Mouse (Mus musculus) frontal cortex, postnatal 36 days (tissue): Measurements from ENCODE around the gene Saysd1.

Experiments
- DNase-seq, 2 experiments: peaks; one replicate each; pipeline ENCODE4 v3.0.0; 2022; ENCODE audit warnings: low spot score in 2 of 2

Saysd1 gene

DNA sequence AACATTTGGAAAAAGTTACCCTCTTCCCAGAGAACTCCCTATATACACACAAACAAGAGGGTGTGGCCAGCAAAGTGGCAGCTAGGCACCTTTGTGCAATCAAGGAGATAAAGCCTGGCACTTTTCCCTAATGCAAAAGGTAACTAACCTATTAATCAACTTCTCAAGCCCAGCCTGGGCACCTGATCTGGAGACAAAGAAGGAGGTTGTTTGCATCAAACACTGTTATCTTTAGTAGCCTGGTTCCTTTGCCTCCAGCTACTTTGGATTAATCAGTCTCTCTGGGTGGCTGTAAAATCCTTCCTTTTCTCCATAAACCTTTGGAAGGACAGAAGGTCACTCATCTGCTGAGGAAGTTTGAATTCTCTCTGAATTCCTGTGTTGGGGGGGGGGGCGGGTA, 27.4 kb downstream of the Saysd1 start:
- DNase-seq: no peak

DNA sequence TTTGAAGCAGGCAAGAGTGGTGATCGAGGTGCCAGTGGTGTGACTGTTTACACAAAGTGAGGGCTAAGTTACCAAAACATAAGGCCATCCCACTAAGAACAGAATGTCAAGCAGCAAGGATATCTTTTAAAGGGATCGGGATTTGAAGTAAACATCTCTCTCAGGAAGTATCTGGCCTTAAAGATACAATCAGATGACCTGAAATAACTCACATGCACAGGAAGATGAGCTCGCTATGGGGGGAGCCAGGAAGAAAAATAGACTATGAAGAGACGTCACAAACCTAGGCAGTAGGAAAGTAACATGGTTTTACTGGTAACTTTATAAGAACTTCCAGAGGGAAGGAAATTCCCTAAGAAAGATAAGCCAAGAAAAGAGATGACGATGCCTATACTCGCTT, 32.1 kb downstream of the Saysd1 start:
- no peak for DNase-seq

DNA sequence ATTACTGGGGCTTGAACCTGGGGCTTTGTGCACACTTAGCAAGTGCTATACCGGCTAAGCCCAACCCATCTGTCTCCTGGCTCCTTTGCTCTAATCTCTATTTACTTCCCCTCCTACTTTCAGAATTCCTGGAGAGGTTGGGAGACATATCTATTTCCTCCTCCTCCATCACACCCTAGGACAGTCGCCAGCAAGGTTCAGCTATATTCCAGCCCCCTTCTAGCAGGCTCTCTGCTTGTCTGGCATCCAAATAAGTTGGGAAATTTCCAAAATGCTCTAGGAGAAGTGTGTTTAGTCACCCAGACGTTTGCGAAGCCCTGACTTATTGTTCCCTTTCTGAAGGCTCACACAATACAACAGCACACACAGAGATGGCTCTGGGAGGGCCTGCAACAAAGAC, 35.1 kb downstream of the Saysd1 start:
- DNase-seq: peak in 1 of 2 experiments; percentile 15

DNA sequence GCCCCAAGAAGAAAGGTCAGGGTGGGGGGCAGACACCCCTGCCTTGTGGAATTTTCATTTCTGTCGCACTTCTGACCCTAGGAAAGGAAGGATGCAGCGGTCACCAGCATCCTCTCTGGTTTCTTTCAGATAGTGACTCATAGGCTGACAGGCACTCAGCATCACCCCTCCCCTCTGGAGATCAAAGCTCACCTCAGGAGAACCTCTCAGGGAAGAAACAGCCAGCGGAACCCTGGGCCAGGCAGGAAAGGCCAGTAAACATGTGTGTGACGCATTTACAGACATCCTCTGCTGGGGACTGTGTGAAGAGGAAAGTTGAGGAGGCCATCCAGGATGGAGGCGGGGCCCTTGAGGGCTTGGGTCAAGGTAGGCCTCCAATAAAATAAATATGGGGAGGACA, 40.3 kb downstream of the Saysd1 start:
- DNase-seq: no peak

DNA sequence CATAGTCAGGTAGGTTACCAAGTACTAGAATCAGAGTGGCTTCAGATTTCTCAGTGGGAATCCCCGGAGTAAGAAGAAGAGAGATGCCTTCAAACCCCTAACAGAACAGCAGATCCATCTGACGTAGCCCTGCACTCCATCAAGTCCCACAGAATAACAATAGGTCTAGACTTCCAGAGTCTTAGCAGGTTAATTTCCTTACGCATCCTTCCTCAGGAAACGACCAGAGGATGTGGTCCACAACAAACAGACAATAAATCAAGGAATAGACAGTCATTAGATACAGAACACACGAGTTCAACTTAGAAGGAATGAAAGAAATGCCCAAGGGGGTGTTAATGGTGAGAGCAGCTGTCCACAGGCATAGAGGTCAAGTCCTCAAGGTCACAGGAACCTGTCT, 43.4 kb downstream of the Saysd1 start:
- DNase-seq: no peak

DNA sequence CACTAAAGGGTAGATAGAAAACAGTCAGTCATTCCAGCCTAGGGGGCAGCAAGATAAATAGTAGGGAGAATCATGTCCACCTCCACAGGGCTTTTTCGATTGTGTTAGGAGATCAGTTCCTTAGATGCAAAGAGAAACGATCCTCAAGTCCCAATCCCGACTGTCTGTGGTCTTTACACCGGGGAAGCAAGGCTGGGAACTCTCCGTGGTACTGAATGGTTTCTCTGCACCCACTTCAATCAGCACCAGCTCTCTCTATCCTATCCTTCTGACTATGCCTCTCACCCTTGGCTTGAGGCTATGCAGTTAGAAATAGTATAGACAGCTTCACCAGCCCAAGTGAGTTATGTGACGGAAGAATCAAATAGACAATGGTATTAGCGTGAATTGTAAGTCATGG, 44.8 kb downstream of the Saysd1 start:
- no peak for DNase-seq

DNA sequence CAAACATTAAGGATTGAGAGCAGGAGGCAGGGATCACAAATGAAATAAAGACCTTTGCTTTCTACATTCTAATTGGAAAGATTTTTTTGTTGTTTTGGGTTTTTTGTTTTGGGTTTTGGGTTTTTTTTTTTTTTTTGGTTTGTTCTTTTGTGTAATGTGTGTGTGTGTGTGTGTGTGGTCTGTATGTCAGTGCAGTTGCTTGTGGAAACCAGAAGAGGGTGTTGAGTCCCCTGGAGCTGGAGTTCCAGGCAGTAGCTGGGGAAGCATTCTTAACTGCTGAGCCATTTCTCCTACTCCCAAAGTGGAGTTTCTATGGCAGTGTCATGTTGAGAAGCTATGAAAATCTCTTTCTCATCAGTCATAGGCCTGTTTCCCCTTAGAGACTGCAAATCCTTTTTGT, 54.0 kb downstream of the Saysd1 start:
- no peak for DNase-seq

DNA sequence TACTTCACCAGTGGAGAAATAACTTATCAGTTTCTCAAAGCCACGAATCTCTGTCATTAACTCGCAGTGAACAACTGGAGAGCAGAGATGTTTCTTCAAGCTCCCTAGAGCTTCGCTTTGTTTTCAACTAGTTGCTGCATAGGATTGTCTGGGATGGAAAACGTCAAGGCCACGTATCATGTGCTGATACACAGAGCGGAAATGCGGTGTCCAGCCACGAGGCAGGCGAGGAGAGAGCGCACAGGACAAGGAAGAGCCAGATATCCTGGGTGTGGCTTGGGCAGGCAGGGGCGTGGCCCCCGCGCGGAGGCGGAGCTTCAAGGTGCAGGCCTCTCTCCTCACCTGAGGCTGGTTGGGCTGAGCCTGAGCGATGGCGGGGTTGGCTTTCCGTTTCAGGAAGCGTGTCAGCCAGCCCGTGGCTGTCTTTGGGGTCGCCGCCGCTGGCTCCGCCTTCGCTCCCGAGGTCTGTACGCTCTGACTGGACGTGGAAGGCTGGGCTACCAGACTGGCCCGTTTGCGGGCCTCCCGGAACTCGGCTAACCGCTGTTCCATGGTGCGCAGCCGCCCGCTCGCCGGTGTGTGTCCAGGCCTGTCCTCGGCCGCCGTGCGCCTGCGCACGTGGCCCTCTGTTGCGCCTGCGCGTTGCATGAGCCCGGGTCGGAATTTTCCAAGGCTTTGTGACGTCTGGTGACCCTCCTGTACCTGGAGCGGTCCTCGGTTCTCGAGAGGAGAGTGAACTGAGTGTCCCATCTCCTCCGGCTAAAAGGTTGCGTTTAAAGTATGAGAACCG, 55.6 kb downstream of the Saysd1 start:
- DNase-seq: peak; percentile 94

DNA sequence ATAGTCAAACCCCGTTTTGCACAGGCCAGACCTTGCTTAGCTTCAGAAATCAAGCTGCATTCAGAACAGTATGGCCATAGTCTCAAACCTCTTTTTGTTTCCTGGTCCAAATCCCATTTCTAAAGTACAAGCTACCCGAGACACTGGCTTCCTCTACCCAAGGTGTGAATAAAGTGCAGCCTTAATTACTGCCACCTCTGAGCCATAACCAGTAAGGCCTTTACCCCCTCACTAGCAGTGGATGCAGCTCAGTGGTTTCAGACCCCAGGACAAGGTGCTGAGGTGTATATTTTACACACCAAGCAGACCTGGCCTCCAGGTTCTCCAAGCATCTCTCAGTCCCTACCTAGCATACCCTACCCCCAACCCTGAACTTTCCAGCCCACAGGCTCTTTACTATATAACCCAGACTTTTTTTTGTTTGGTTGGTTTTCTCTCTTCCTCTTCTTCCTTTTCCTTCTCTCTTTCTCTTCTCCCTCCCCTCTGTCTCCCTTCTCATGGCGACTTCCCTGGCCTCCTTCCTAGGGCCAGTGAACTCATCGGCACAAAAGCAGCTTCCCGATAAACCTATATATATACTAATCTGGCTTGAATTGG, 56.3 kb downstream of the Saysd1 start:
- DNase-seq: no peak

DNA sequence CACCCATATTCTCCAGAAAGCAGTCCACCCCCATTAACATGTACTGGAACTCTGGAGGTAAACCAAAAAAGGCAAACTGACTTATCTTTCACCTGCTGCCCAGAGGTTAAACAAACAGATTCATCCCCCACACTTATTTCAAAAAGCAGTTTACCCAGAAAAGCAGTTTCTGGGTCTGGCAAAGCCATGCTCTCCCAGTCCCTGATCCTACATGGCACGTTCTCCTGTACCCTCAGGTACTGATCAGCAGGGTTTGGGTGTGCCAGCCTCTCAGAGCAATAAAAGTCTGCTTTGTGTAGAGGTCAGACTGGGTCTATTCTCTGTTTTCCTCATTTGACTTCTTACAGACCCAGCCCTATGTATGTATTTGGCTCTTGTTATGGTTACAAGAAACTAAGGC, 57.2 kb downstream of the Saysd1 start:
- no peak for DNase-seq

DNA sequence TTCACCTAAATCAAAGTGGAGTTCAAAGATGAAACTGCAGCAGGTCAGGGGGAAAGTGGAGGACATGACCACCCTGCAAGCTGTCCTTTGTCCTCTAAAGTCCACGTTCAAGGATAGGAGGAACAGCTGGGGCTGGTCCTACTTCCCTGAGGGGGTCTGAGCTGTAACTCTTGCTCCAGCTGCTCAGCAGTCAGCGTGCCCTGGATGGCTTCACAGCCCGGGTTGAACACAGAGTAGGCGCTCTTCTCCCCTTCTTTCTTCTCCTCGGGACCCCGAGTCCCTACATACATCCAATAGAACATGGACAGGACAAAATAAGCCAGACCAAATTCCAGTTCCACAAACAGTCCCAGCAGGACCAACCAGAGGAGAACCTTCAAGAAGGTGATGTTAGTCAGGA, 61.2 kb downstream of the Saysd1 start:
- no peak for DNase-seq

DNA sequence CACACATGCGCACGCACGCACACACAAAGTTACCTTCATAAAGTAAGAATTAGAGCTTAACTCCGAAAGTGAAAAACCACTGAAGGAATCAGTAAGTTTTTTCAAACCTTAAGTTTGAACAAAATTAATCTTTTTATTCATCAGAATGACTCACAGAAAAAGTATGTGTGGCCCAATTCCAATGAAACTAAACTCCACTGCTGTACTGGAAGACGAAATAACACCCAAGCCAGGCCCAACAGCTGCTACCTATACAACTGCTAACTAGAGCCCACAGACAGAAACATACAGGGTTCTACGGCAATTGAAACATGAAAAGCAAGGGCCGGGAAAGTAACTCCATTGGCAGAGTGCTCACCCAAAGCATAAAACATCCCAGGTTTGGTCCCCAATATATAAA, 62.8 kb downstream of the Saysd1 start:
- DNase-seq: peak in 1 of 2 experiments; percentile 10

DNA sequence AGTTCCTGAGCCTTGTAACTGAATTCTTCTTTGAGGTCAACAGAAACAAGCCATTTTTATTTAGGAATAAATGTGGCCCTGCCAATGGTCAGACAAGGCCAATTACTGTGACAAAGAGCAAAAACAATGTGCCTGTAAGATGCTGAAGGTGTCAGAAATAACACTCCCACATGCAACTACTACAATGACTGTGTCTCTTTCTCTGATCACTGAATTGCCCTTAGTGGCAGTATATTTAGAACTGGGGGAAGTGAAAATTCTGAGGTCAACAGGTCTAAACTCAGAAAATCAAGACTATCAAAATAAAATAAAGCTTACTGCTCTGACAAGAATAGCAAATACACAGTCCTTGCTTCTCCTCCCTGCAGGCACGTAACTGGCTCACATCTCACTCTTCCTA, 63.6 kb downstream of the Saysd1 start:
- no peak for DNase-seq

DNA sequence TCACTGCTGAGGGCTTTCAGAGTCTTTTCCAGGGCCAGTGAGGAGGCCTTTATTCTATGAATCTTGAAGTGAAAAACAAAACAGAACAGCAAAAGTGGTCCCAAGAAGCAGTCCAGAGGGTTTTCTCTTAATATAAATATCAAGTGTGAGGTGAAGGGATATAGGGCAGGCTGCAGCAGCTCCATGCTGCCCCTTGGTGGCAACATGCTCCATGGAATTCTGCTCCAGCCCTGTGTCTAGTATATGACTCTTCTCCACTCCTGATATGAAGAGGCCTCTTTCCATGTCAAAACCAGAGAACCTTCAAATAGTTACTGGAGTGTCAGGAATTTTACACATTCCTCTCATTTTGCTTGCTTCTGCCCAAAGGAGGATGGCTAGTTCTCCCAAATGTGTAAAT, 67.7 kb downstream of the Saysd1 start:
- peak in 1 of 2 experiments; percentile 23 for DNase-seq

DNA sequence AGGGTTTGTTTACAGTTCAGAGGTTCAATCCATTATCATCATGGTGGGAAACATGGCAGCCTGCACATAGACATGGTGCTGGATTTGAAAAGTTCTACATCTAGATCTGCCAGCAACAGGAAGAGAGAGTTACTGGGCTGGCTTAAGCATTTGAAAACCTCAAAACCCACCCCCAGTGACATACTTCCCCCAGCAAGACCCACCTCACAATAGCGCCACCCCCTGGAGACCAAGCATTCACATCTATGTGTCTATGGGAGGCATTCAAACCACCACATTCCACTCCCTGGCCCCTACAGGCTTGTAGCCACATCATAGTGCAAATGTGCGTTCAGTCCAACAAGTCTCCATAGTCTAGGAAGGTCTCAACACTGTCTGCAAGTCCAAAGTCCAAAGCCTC, 70.0 kb downstream of the Saysd1 start:
- no peak for DNase-seq

DNA sequence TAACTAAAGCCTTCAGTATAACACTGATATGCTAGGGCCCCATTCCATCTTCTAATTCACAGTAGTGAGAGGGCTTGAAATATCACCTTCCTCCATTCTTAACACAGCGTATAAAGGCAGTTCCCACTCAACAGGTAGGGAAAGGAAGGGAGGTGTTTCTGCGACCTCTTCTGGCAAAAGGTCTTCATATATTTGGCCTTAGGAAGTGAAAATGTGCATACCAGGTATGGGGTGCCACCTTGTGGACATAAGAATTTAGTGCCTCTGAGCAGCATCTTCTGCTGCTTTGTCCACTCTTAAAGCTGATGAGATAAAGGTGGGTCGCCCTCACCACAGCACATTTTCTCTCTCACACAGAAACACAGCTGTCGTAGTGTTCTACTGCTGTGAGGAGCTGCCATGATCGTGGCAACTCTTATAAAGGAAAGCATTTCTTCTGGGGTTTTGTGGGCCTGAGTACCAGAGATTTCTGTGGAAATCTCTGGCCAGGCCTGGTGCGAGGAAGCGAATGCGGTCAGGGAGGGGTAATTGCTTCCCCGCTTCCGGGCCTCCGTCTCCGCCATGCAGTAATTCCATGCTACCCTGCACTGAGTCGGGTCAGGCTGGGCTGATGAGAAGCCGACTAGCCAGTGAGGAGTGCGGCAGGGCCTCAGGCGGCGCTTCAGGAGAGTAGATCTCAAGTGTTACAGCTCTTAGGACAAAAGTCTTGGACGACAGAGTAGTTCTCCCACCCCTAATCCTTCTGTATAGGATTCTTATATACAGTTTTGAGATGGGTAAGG, 70.8 kb downstream of the Saysd1 start:
- DNase-seq: peak; percentile 76 to 85

DNA sequence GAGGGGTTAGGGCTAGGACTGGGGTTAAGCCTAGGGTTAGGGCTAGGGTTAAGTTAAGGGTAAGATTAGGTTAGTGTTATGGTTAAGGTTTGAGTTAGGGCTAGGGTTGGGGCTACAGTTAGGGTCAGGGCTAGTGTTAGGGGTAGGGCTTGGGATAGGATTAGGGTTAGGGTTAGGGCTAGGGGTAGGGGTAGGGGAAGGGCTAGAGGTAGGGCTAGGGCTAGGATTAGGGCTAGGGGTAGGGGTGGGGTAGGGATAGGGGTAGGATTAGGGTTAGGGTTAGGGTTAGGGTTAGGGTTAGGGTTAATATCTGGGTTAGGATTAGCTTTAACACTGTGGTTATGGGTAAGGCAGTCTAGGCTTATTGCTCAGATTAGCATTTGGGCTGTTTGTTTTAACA, 73.6 kb downstream of the Saysd1 start:
- DNase-seq: no peak

DNA sequence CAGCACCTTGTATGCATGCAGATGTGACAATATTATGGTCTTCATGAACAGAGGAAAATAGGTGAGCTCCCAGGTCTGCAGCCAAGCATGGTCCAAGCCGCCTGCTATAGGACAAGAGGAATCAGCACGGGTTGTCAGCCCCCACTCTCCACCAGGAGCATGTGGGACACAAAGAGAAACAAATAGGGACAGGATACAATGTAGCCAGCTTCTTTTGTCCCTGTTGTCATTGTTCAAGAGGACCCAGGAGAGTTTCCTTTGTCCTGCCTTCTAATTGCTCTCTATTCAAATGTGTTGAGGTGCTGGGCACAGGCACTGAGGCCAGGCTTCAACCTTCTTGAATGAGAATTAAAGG, 89.9 kb downstream of the Saysd1 start:
- DNase-seq: no peak

DNA sequence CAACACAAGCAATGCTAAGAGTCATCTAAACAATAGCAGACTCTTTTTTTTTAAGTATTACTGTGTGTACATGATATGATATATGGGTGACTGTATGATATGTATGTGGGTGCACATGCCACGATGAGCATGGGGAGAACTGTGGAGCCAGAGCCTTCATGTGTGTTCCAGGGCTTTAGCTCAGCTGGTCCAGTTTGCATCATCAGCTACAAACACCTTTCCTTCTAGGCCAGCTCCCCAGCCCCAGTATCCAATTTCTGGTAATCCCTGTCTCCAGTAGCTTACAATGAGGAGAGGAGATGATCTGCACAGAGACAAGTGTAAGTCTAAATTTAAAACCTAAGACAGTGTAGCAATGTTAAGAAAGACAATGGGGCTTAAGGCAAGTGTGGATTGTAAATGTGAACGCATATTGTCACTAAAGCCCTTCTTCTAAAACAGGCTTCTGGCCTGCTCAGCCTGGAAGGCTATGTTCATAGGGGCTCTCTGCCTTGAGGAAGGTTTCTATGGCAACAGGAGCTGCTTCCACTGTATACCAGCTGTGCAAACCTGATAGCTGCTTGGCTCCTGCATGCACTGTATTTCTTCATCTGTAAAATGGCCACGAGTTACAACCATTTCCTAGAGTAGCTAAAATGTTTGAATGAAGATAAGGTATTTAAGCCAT, 90.4 kb downstream of the Saysd1 start:
- peak in 1 of 2 experiments; percentile 29 for DNase-seq

DNA sequence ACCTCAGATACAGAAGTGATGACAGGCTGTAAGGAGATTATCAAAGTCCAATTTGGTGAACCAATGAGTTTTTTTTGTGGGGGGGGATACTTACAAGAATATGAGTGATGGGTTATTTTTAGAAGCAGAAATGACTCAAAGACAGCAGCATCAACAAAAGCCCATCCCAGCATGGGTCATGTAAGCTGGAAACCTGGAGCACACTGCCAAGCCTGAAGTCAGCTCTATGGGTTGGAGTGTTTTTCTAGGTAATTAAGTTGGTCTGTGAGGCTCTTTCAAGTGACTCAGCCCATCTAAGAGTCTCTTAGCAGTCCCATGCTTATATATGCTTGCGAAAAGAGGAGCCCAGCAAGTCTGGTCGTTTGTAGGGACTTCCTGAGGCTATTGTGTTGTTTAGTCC, 91.0 kb downstream of the Saysd1 start:
- no peak for DNase-seq

DNA sequence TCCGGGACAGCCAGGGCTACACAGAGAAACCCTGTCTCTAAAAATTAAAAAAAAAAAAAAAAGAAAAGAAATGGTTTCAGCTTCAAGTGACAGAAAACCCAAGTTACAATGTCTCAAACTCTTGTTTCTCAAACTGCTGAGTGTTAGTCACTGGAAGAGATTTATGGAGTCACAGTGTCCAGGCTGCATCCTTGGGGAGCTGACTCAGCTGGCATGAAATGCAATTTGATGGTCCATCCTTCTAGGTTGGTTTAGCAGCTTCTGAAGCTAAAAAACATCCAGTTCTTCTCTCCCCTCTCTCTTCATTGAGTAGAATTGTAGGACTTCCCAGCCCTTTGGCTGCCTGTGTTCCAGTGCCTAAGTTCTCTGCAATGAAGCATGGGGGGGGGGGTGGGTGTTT, 94.3 kb downstream of the Saysd1 start:
- DNase-seq: no peak

DNA sequence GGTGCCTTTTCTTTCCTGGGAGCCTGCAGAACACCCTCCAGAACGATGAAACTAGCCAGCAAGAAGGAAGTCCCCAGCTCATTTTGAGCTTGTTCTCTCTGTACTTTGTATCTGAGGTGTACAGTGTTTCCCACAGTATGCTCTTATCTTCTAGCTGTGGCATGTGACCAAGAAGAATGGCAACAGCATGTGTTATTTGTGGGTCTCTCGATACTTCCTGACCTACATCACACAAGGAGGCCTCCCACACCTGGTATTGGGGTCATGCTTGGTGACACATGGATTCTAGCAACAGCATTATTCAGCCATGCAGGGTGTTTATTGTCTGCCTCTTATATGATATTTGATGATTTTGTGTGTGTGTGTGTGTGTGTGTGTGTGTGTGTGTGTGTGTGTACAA, 96.5 kb downstream of the Saysd1 start:
- DNase-seq: no peak
